Mouse (Mus musculus) forebrain, embryonic 16.5 days (tissue): Measurements from ENCODE around the gene Cox10. TPM values are rescaled to one million over a fixed set of nuclear protein-coding genes. Genes with fewer than 3 reads are reported as not detected.

ENCODE experiments used
- ATAC-seq: fragments of 200-750 bp; cut with Nextera tagmentation; 2 replicates; pipeline ENCODE4 v1.8.0; 2017; ENCODE audit warnings: mild to moderate bottlenecking, moderate library complexity
- H3K27ac ChIP-seq: fragments of 300-500 bp; sonication (generic); 2 replicates; pipeline ENCODE4 v1.5.1; 2014; ENCODE audit warnings: low read length, control low read depth
- H3K27me3 ChIP-seq: fragments of 300-500 bp; sonication (generic); replicated peaks from 2 replicates; pipeline ENCODE4 v1.6.1; 2014; ENCODE audit warnings: low read length; ENCODE audit not compliant: control insufficient read depth, insufficient read depth
- H3K36me3 ChIP-seq: fragments of 300-500 bp; sonication (generic); 2 replicates; pipeline ENCODE4 v1.6.1; 2014; ENCODE audit not compliant: control insufficient read depth, insufficient read depth
- H3K4me1 ChIP-seq: fragments of 300-500 bp; sonication (generic); replicated peaks from 2 replicates; pipeline ENCODE4 v1.6.1; 2014; ENCODE audit warnings: low read length; ENCODE audit not compliant: control insufficient read depth, insufficient read depth
- H3K4me2 ChIP-seq: fragments of 300-500 bp; sonication (generic); 2 replicates; pipeline ENCODE4 v1.6.1; 2014; ENCODE audit warnings: mild to moderate bottlenecking, low read length, control low read depth
- H3K4me3 ChIP-seq: fragments of 300-500 bp; sonication (generic); replicated peaks from 2 replicates; pipeline ENCODE4 v1.5.1; 2014; ENCODE audit warnings: mild to moderate bottlenecking, low read length, control low read depth
- H3K9ac ChIP-seq: fragments of 300-500 bp; sonication (generic); replicated peaks from 2 replicates; pipeline ENCODE4 v1.6.1; 2014; ENCODE audit warnings: low read depth, low read length, control low read depth
- H3K9me3 ChIP-seq: fragments of 300-500 bp; sonication (generic); 2 replicates; pipeline ENCODE4 v1.6.1; 2016; ENCODE audit warnings: low read length; ENCODE audit not compliant: control insufficient read depth
- WGBS: fragments of 180-500 bp; shearing (Covaris S2); extraction: QIAGEN DNeasy Blood & Tissue Kit; methylation state at CpG from one replicate; pipeline ENCODE4 v1.1.7; 2014; 5-methylcytosine and 5-hydroxymethylcytosine counted together
- polyA plus RNA-seq: library from polyadenylated mRNA; unstranded; fragments of >200 nt; fragmentation: Nextera tagmentation; extraction: Ambion mirVana; gene quantifications from 2 replicates; pipeline ENCODE4 v1.2.1, GENCODE M21; 2015

The Cox10 gene
- polyA plus RNA-seq, 1 experiment from 2014 or later = 24.6 TPM

GRCm38 (mm10) chr11:63957207-63957606 is 122.1 kb downstream of the Cox10 start:
- no peak for ATAC-seq
- Histone ChIP-seq H3K4me3 (no peak overlapping the region), H3K27me3 (no peaks in the 10 kb centered on the region), H3K4me2 (no peak overlapping the region), H3K27ac (no peak overlapping the region), H3K36me3 (no peaks in the 10 kb centered on the region), H3K9ac (no peak overlapping the region), H3K9me3 (no peaks in the 10 kb centered on the region), H3K4me1 (peaks cover 13% of the 10 kb centered on the region)
- WGBS = 24% methylated on average over 4 of the region's 4 CpGs

DNA sequence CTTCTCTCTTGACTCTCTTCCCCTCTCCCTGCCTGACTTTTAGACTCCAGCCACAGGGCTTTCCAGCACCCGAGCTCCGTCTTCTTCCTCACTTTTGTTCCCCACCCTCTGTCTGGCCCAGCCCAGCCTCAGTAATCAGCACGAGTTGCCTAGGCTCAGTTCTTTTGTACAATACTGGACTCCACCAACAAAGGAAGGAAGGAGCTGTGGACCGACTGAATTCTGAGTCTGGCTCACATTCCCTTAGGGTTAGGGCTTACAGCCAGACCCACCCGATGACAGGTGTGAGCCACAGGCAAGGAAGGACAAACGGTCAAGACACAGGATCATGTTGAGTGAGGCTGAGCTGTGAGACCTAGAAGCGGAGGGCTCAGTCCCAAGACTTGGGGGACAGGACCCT is 122.5 kb downstream of the Cox10 start:
- no peak for ATAC-seq

DNA sequence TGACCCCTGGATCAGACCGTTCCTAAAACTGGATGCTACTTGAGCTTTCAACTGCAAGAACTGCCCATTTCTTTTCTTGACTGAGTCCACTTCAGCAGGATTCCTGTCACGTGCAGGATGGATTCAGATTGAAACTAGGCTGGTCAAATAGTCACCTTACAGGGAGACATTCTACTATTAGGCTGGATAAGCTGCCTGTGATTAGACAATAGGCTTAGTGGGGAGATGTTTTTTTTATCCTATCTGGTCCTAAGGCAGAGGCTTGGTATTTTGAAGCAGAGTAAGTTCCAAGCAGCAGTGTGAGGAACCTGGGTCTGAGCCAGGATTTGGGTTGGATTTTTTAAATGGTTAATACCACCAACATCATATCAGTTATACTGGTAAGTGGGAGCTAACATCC is 125.4 kb downstream of the Cox10 start:
- H3K9ac ChIP-seq = no peak overlapping the region
- ATAC-seq = no peak
- H3K4me1 ChIP-seq = peaks cover 17% of the 10 kb centered on the region
- 0 out of 2 replicates have a peak, but pooled peaks cover 3% of the 10 kb centered on the region for H3K27me3 ChIP-seq
- no peak overlapping the region for H3K4me2 ChIP-seq
- 82% methylated on average over 2 of the region's 2 CpGs for WGBS
- H3K4me3 ChIP-seq = no peak overlapping the region
- H3K27ac ChIP-seq = no peak overlapping the region
- H3K9me3 ChIP-seq = no peaks in the 10 kb centered on the region
- no peaks in the 10 kb centered on the region for H3K36me3 ChIP-seq

More for the DNA sequence above, 122.5 kb downstream of the Cox10 start:
- Histone ChIP-seq H3K9ac (no peak overlapping the region), H3K4me3 (no peak overlapping the region), H3K4me1 (peaks cover 17% of the 10 kb centered on the region), H3K36me3 (no peaks in the 10 kb centered on the region), H3K27me3 (no peaks in the 10 kb centered on the region), H3K4me2 (no peak overlapping the region), H3K27ac (no peak overlapping the region), H3K9me3 (no peaks in the 10 kb centered on the region)
- 17% methylated on average over 7 of the region's 7 CpGs for WGBS

DNA sequence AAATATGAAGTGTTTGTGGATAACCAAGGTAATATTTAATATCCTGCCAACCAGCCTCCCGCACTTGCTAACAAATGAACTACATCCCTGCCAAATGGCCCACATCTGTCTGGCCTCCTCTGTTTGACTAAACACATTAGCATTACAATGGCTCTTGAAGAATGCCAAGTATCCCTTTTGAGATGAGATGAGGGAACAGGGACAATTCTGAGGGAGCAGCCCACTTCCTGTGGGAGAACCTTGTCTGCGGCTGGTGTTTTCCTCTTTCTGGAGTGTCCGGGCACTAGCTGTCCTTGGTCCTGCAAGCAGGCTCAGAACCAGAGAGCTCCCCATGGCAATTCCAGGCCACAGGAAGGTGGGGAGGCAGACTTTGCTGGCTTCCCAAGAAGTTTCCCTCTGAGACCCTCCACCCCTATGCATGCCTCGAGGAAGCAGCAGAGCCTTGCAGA is 126.5 kb downstream of the Cox10 start:
- Histone ChIP-seq H3K4me2 (no peak overlapping the region; the same call in 1 of the 2 replicates), H3K9me3 (no peaks in the 10 kb centered on the region), H3K27ac (no peak overlapping the region), H3K36me3 (no peaks in the 10 kb centered on the region), H3K4me1 (peaks cover 17% of the 10 kb centered on the region), H3K4me3 (no peak overlapping the region), H3K9ac (no peak overlapping the region), H3K27me3 (0 out of 2 replicates have a peak, but pooled peaks cover 3% of the 10 kb centered on the region)
- ATAC-seq = peak; percentile 38; the same call in 1 of the 2 replicates
- 13% methylated on average over 4 of the region's 4 CpGs for WGBS

- H3K36me3 ChIP-seq = no peaks in the 10 kb centered on the region
- H3K4me2 ChIP-seq = peak overlapping the region; percentile 42
- WGBS = 7% methylated on average over 19 of the region's 19 CpGs
- no peaks in the 10 kb centered on the region for H3K9me3 ChIP-seq
- ATAC-seq = peak; percentile 72
- no peak overlapping the region; the same call in 1 of the 2 replicates for H3K9ac ChIP-seq
- H3K4me1 ChIP-seq = peaks cover 17% of the 10 kb centered on the region
- peak overlapping the region; percentile 22 for H3K4me3 ChIP-seq
- H3K27me3 ChIP-seq = 0 out of 2 replicates have a peak, but pooled peaks cover 3% of the 10 kb centered on the region
- H3K27ac ChIP-seq = no peak overlapping the region
Measured at GRCm38 (mm10) chr11:63951831-63952631, 127.2 kb downstream of the Cox10 start.

DNA sequence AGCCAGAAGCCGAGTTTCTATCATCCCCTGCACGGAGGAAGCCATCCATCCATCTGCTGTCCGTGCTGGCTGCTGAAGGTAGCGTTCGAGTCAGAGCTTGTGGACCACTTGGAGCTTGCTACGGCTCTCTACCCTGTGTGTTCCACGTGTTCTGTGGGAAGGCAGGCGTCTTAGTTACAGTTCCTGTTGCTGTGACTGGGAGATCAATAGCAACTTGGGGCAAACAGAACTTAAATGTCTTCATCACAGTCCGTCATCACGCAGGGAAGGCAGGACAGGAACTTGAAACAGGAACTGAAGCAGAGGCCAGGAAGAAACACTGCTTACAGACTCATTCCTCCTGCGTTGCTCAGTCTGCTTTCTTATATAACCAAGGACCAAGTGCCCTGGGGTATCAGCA is 130.9 kb downstream of the Cox10 start:
- Histone ChIP-seq H3K27me3 (0 out of 2 replicates have a peak, but pooled peaks cover 3% of the 10 kb centered on the region), H3K4me3 (no peak overlapping the region), H3K4me1 (peaks cover 13% of the 10 kb centered on the region), H3K4me2 (no peak overlapping the region), H3K36me3 (no peaks in the 10 kb centered on the region), H3K9ac (no peak overlapping the region), H3K9me3 (no peaks in the 10 kb centered on the region), H3K27ac (no peak overlapping the region)
- WGBS = 88% methylated on average over 11 of the region's 11 CpGs
- no peak for ATAC-seq

GRCm38 (mm10) chr11:63947024-63947423 is 132.2 kb downstream of the Cox10 start:
- Histone ChIP-seq H3K4me1 (peaks cover 2% of the 10 kb centered on the region), H3K27ac (no peak overlapping the region), H3K9ac (no peak overlapping the region), H3K9me3 (no peaks in the 10 kb centered on the region), H3K4me3 (no peak overlapping the region), H3K4me2 (no peak overlapping the region), H3K36me3 (no peaks in the 10 kb centered on the region), H3K27me3 (0 out of 2 replicates have a peak, but pooled peaks cover 3% of the 10 kb centered on the region)
- ATAC-seq = no peak
- 88% methylated on average over 2 of the region's 2 CpGs for WGBS

- ATAC-seq = no peak
- Histone ChIP-seq H3K4me1 (no peaks in the 10 kb centered on the region), H3K9me3 (no peaks in the 10 kb centered on the region), H3K27ac (no peak overlapping the region), H3K36me3 (no peaks in the 10 kb centered on the region), H3K9ac (no peak overlapping the region), H3K4me2 (no peak overlapping the region), H3K4me3 (no peak overlapping the region), H3K27me3 (no peaks in the 10 kb centered on the region)
- 82% methylated on average over 3 of the region's 3 CpGs for WGBS
Measured at GRCm38 (mm10) chr11:63943947-63944346, 135.3 kb downstream of the Cox10 start.

GRCm38 (mm10) chr11:63943268-63943890 is 135.9 kb downstream of the Cox10 start:
- no peaks in the 10 kb centered on the region for H3K27me3 ChIP-seq
- 90% methylated on average over 13 of the region's 13 CpGs for WGBS
- H3K4me1 ChIP-seq = no peaks in the 10 kb centered on the region
- no peaks in the 10 kb centered on the region for H3K9me3 ChIP-seq
- no peak for ATAC-seq
- no peak overlapping the region for H3K4me2 ChIP-seq
- H3K9ac ChIP-seq = no peak overlapping the region
- H3K27ac ChIP-seq = no peak overlapping the region
- no peaks in the 10 kb centered on the region for H3K36me3 ChIP-seq
- H3K4me3 ChIP-seq = no peak overlapping the region
